Mouse (Mus musculus) 3134 (cell line): ENCODE data around the gene Miip.

ENCODE experiments used
- DNase-seq: peaks from one replicate; pipeline ENCODE4 v3.0.0-alpha.2; 2011; ENCODE audit warnings: low spot score; ENCODE audit not compliant: insufficient read length; ENCODE audit errors: extremely low read depth

Miip gene

DNA sequence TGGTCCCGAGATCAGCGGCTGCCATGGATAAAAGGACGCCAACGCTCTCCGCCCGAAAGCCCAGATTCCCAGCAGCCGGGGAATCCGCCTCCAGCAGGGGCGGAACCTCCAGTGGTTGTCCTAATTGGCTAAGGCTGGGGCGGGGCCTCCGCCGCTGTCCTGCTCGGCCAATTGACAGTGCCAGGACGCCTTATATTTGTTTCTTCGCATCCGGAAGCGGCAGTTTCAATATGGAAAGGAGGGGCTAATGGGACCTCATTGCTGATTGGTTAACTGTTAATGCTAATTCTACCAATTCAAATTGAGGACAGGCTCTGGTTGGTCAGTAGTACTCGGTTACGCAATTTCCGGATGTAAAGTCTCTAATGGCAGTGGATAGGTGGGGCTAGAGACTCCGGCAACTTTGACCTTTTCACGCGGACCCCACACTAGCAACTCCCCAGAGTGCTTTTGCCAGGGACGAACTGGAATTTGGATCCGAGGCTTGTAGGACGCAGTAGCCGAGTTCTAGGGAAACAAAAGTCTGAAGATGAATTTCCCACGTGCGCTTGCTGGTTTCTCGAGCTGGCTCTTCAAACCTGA, at the start of gene Miip, which contains the start of gene Fv1:
Miip (minus strand) TSS at position 367 of the 582 bp plus-strand sequence.
Fv1 (plus strand) TSS at position 530 of the 582 bp plus-strand sequence.
- DNase-seq = peak; percentile 92

- DNase-seq = no peak
These were observed 40.9 kb upstream of the Miip start for GRCm38 (mm10) chr4:147909486-147909885.

DNA sequence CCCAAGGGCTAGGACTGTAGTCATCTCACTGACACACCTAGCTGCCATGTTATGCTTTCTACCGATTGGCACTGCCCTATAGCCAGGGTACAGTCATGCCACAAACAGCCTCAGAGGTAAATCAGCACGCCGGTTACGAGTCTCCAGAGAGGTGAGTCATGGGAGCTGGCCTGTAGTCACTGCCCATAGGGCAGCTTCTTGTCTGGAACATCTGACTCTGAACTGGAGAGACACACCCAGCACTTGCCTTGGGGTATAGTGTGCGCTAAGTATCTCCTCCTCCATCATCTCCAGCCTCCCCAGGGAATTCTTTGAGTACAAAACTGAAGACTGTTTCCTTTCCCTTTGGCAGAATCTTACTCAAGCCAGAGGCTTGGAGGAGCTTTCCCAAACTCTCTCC, 37.6 kb upstream of the Miip start:
- DNase-seq = peak; percentile 83

DNA sequence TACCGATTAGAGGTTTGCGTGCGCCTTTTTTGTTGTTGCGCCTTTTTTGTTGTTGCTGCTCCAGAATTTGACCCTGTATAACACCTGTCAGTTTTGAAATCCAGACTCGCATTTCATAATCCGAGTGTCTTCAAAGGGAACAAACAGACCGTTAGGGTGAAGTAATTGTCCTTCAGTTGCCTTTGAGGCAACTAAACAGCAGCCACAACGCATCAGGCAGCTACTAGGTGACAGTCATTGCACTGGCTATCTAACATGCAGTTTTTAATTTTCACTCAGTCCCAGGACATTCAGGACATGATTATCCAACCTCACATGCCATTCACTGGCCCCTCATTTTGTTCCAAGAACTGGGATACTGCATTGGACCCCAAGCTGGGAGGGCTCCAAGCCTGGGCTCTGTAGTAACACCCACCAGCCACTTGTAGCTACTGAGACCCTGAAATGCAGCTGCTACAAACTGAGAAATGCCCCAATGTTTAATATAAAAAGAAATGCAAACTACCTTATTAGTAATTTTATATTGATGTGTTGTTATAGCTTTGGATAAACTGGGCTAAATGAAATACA, 36.6 kb upstream of the Miip start:
- DNase-seq = no peak

- DNase-seq = peak; percentile 88
These were observed 35.9 kb upstream of the Miip start, which contains the start of gene Mfn2 for GRCm38 (mm10) chr4:147904313-147905089. Gene Mfn2 (minus strand): TSS chr4:147904704.

DNA sequence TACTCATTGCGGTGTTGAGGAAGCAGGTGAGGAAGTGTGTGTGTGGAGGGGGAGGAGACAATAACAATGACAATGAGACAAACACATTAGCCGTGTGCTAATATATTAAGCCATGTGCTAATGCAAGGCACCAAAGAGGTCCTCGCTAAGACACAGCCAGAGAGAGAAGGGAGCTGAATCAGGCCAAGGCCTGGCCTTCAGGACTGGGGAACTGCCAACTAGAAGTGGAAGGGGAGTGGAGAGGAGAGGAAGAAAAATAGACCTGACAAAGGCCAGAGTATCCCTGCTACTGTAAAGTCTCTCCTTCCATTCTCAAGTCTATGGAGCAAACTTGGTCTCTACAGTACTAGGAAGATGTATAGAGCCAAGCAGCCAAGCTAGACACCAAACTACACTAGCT, 35.0 kb upstream of the Miip start:
- no peak for DNase-seq

DNA sequence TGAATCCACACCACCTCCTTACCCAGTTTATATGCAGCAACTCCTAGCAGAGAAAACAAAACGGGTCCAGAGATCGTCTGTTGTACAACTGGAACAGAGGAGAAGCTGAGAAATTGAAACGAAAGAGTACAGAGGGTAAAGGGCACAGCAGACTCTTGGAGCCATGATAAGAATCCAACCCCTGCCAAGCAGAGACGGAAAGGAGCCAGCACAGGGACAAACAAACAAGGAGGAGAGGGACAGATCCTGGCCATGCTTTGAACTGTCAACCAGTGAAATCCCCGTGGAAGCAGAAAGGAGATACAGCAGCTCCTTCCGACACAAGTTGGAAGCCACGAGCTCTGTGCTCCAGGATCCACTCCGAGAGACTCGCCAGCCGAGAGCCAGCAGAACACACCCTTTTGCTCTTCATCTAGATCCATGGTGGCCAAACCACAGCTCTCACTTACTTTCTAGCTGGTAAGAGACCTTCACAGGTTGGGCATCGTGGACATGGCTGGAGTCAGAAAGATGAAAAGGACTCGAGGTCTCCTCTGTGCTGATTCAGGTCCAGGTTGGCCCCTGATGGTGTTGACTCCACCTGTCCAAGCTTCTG, 34.4 kb upstream of the Miip start:
- no peak for DNase-seq

GRCm38 (mm10) chr4:147900452-147900851, 31.8 kb upstream of the Miip start:
- DNase-seq = no peak

- no peak for DNase-seq
These were observed 28.7 kb upstream of the Miip start for GRCm38 (mm10) chr4:147897348-147897747.

GRCm38 (mm10) chr4:147896411-147896810, 27.8 kb upstream of the Miip start:
- DNase-seq = no peak

DNA sequence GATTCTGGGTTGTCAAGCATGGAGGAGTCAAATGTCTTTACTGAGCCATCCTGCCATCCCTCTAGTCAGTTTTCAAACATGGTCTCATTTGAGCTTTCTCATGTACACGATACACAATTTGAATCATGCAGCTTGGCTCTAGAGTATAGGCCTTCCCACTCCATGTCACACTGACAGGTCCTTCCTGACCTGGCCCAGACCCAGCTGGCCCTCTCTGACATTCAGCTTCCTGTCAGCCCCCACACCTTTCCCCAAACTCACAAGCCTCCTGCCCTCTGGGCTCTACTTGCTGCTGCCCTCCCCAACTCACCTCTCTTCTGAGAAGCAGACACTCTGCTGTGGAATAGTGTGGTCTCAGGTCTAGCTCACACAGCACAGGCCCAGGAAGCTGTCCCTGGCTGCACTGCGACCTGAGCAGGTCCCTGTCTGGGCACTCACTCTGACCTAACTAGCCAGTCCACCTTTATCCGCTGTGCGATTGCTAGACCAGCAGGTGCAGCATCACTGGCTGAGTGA, 27.3 kb upstream of the Miip start:
- no peak for DNase-seq

- no peak for DNase-seq
These were observed 21.7 kb upstream of the Miip start for GRCm38 (mm10) chr4:147890341-147890740.

DNA sequence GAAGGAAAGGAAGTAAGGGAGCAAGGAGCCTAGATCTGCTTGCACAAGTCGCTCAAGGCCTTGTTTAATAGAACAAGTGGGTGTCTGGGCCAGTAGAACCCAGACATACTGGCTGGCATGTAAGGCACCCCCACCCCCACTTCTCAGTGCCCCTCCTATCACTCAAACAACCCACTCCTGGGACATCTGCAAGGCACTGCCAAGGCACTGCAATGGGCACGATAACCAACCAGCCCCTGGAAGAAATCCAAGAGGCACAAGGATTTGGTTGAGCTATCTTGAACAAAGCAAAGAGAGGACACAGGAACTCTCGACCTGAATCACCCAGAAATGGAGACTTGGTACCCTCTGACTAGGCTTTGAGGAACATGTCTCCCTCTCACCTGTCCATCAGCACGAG, 19.6 kb upstream of the Miip start:
- no peak for DNase-seq

DNA sequence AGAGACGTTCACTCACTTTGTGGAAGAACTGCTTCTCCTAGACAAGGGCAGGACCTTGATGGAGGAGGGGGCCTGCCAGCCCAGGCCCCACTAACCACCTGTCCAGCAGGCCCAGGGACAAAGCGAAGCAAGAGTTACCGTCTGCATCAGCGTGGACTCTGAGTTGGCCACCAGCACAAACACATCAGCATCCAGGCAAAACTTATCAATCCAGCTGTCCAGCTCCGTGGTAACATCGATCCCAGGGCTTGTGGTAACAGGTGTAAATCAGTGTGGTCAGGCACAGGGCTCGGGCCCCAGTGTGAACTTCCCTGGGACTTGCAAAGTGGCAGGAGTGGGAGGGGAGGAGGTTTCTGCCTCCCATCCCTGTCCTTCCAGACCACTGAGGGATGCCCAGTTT, 18.7 kb upstream of the Miip start:
- DNase-seq = no peak

DNA sequence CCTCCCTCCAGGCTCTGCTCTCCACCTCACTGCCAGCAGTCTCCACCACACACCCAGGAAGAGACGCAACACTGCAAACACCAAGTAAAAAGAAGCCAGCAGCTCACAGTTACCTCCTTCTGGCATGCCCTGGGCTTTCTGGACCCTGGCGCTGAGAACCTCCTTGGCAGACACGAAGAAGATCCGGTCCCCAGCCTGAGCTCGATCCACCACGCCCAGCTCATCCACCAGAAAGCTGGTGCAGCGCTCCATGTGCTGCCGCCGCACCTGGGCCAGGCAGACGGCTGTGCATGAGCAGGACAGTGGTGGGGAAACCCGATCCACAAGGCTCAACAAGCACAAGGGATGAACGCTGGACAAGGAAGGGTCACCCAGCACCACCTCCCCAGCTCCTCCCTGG, 17.5 kb upstream of the Miip start:
- DNase-seq = no peak

- no peak for DNase-seq
These were observed 15.5 kb upstream of the Miip start for GRCm38 (mm10) chr4:147884138-147884537.

DNA sequence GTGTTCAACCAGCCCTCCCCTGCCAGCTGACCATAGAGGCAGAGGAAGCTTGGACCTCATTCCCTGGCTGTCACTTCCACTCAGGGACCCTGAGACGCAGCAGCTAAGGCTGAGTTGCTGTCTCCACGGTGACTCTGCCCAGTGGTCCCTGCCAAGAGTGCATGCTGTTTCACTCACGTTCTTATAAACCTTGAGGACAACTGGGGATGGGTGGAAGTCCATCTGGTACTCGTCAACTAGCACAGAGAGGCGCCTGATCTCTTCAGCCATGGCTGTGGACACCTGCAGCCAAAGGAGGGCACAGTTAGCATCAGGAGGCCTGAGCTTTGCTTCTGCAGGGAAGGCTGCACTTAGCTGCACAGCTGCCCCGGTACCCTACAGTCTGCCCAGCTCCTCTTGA, 14.4 kb upstream of the Miip start:
- no peak for DNase-seq

- DNase-seq = no peak
These were observed 13.2 kb upstream of the Miip start for GRCm38 (mm10) chr4:147881792-147882191.

GRCm38 (mm10) chr4:147879865-147880264, 11.2 kb upstream of the Miip start:
- DNase-seq = peak; percentile 57

DNA sequence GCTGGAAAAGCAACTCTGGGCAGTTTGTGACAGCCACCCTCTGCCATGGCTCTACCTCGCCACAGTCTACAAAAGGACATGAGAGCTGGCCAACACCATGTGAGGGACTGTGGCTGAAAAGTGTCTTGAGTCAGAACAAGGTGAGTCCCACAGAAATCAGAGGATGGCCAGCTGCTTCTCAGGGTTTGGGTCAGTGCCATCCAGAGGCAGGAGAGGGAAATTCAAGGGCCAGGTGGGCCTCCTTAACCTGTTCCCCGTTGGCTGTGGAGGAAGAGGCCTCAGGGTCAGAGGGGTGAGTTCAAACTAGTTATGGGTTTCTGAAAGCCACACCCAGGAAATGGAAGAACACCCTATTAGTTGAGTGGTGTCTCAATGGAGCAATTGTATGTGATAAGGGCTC, 10.8 kb upstream of the Miip start:
- no peak for DNase-seq

GRCm38 (mm10) chr4:147878537-147878936, 9.9 kb upstream of the Miip start:
- no peak for DNase-seq
